Mouse (Mus musculus) MEL (cell line): ENCODE data around the gene Med11. TPM values are rescaled to one million over a fixed set of nuclear protein-coding genes. Genes with fewer than 3 reads are reported as not detected.

Source experiments
- DNase-seq: peaks from one replicate; pipeline ENCODE4 v3.0.0; 2011; ENCODE audit warnings: low read depth, low spot score
- H3K27ac ChIP-seq: 2 replicates; pipeline ENCODE4 v1.5.1; 2012; ENCODE audit warnings: low read depth, mild to moderate bottlenecking, control low read depth, low read length, moderate library complexity; ENCODE audit not compliant: control insufficient read depth
- H3K27me3 ChIP-seq, 2 experiments: fragments of 150-350 bp in 1 of 2; sonication (generic) in 1 of 2; 2 replicates each; pipeline ENCODE4 v1.6.1; 2012; ENCODE audit warnings: low read length in 2 of 2, mild to moderate bottlenecking in 2 of 2, improper control_type of control experiment in 1 of 2, moderate library complexity in 1 of 2; ENCODE audit not compliant: insufficient read depth in 2 of 2, control insufficient read depth in 1 of 2
- H3K36me3 ChIP-seq, 2 experiments: 2 replicates each; pipeline ENCODE4 v1.6.1; 2012 to 2014; ENCODE audit warnings: low read length in 2 of 2, improper control_type of control experiment in 1 of 2, inconsistent platforms in 1 of 2, mild to moderate bottlenecking in 1 of 2; ENCODE audit not compliant: insufficient read depth in 2 of 2, control insufficient read depth in 1 of 2
- H3K4me1 ChIP-seq, 2 experiments: fragments of 150-350 bp in 1 of 2; sonication (generic) in 1 of 2; 2 replicates each; pipeline ENCODE4 v1.6.1; 2012; ENCODE audit warnings: low read length in 2 of 2, improper control_type of control experiment in 1 of 2, mild to moderate bottlenecking in 1 of 2; ENCODE audit not compliant: insufficient read depth in 2 of 2, control insufficient read depth in 1 of 2
- H3K4me3 ChIP-seq, 2 experiments: fragments of 150-350 bp in 1 of 2; sonication (generic) in 1 of 2; 2 replicates each; pipeline ENCODE4 v1.5.1; 2012; ENCODE audit warnings: low read depth in 2 of 2, low read length in 2 of 2, mild to moderate bottlenecking in 2 of 2, moderate library complexity in 2 of 2, control low read depth in 1 of 2, improper control_type of control experiment in 1 of 2; ENCODE audit not compliant: control insufficient read depth in 1 of 2, insufficient read depth in 1 of 2
- H3K79me2 ChIP-seq: 2 replicates; pipeline ENCODE4 v1.6.1; 2012; ENCODE audit warnings: mild to moderate bottlenecking, low read length, moderate library complexity; ENCODE audit not compliant: control insufficient read depth, poor library complexity, insufficient read depth
- H3K9ac ChIP-seq: 2 replicates; pipeline ENCODE4 v1.6.1; 2012; ENCODE audit warnings: low read depth, mild to moderate bottlenecking, control low read depth, low read length, moderate library complexity; ENCODE audit not compliant: control insufficient read depth, poor library complexity, severe bottlenecking
- H3K9me3 ChIP-seq: fragments of 150-350 bp; sonication (generic); replicated peaks from 2 replicates; pipeline ENCODE4 v1.6.1; 2012; ENCODE audit warnings: mild to moderate bottlenecking, low read length, improper control_type of control experiment, moderate library complexity; ENCODE audit not compliant: insufficient read depth
- BHLHE40 ChIP-seq: IDR thresholded peaks from 2 replicates; pipeline ENCODE4 v1.6.1; 2012; ENCODE audit warnings: low read depth, mild to moderate bottlenecking, inconsistent platforms, low read length, improper control_type of control experiment, borderline replicate concordance
- CHD2 ChIP-seq: IDR thresholded peaks from 2 replicates; pipeline ENCODE4 v1.6.1; 2011; ENCODE audit warnings: low read length, improper control_type of control experiment
- ELF1 ChIP-seq: IDR thresholded peaks from 2 replicates; pipeline ENCODE4 v1.6.1; 2014; ENCODE audit warnings: low read depth, mild to moderate bottlenecking, inconsistent platforms, low read length, improper control_type of control experiment, moderate library complexity
- EP300 ChIP-seq, 2 experiments: IDR thresholded peaks; 2 replicates each; pipeline ENCODE4 v1.6.1; 2011; ENCODE audit warnings: improper control_type of control experiment in 2 of 2, low read length in 2 of 2, low read depth in 1 of 2, mild to moderate bottlenecking in 1 of 2
- ETS1 ChIP-seq: IDR thresholded peaks from 2 replicates; pipeline ENCODE4 v1.6.1; 2012; ENCODE audit warnings: low read depth, mild to moderate bottlenecking, inconsistent platforms, low read length, improper control_type of control experiment, moderate library complexity
- GATA1 ChIP-seq: IDR thresholded peaks from 2 replicates; pipeline ENCODE4 v1.6.1; 2011; ENCODE audit warnings: low read depth, low read length, improper control_type of control experiment
- HCFC1 ChIP-seq: IDR thresholded peaks from 2 replicates; pipeline ENCODE4 v1.6.1; 2012; ENCODE audit warnings: low read depth, mild to moderate bottlenecking, inconsistent platforms, low read length, improper control_type of control experiment, moderate library complexity
- KAT2A ChIP-seq: conservative IDR thresholded peaks from 2 replicates; pipeline ENCODE4 v1.6.1; 2012; ENCODE audit warnings: low read depth, low read length, improper control_type of control experiment, inconsistent platforms
- MAX ChIP-seq: IDR thresholded peaks from 2 replicates; pipeline ENCODE4 v1.6.1; 2011; ENCODE audit warnings: low read length, improper control_type of control experiment
- MAZ ChIP-seq: IDR thresholded peaks from 2 replicates; pipeline ENCODE4 v1.6.1; 2012; ENCODE audit warnings: low read depth, mild to moderate bottlenecking, inconsistent platforms, low read length, improper control_type of control experiment
- MXI1 ChIP-seq: IDR thresholded peaks from 2 replicates; pipeline ENCODE4 v1.6.1; 2011; ENCODE audit warnings: mild to moderate bottlenecking, low read depth, low read length, improper control_type of control experiment
- MYB ChIP-seq: IDR thresholded peaks from 2 replicates; pipeline ENCODE4 v1.6.1; 2011; ENCODE audit warnings: mild to moderate bottlenecking, low read depth, low read length, improper control_type of control experiment
- MYC ChIP-seq: IDR thresholded peaks from 2 replicates; pipeline ENCODE4 v1.6.1; 2011; ENCODE audit warnings: low read depth, mild to moderate bottlenecking, low read length, improper control_type of control experiment, moderate library complexity
- NELFE ChIP-seq: IDR thresholded peaks from 2 replicates; pipeline ENCODE4 v1.6.1; 2011; ENCODE audit warnings: low read depth, low read length, improper control_type of control experiment
- NRF1 ChIP-seq: IDR thresholded peaks from 2 replicates; pipeline ENCODE4 v1.6.1; 2014; ENCODE audit warnings: low read depth, mild to moderate bottlenecking, inconsistent platforms, low read length, improper control_type of control experiment, moderate library complexity; ENCODE audit not compliant: poor library complexity, insufficient read depth, severe bottlenecking
- POLR2A ChIP-seq, 2 experiments: IDR thresholded peaks; 2 replicates each; pipeline ENCODE4 v1.6.1; 2011 to 2012; ENCODE audit warnings: low read length in 2 of 2, mild to moderate bottlenecking in 2 of 2, control low read depth in 1 of 2, improper control_type of control experiment in 1 of 2, low read depth in 1 of 2, moderate library complexity in 1 of 2; ENCODE audit not compliant: control insufficient read depth in 1 of 2, insufficient read depth in 1 of 2, poor library complexity in 1 of 2
- RAD21 ChIP-seq: IDR thresholded peaks from 2 replicates; pipeline ENCODE4 v1.6.1; 2011; ENCODE audit warnings: mild to moderate bottlenecking, low read depth, low read length, improper control_type of control experiment
- RCOR1 ChIP-seq: IDR thresholded peaks from 2 replicates; pipeline ENCODE4 v1.6.1; 2012; ENCODE audit warnings: low read depth, mild to moderate bottlenecking, inconsistent platforms, low read length, improper control_type of control experiment
- SIN3A ChIP-seq: IDR thresholded peaks from 2 replicates; pipeline ENCODE4 v1.6.1; 2012; ENCODE audit warnings: low read length, improper control_type of control experiment, inconsistent platforms
- TBP ChIP-seq: IDR thresholded peaks from 2 replicates; pipeline ENCODE4 v1.8.0; 2011; ENCODE audit warnings: low read depth, low read length, improper control_type of control experiment
- TCF12 ChIP-seq: IDR thresholded peaks from 2 replicates; pipeline ENCODE4 v1.6.1; 2014; ENCODE audit warnings: low read depth, mild to moderate bottlenecking, inconsistent platforms, low read length, improper control_type of control experiment, moderate library complexity
- USF2 ChIP-seq, 2 experiments: IDR thresholded peaks; 2 replicates each; pipeline ENCODE4 v1.6.1; 2011 to 2012; ENCODE audit warnings: improper control_type of control experiment in 2 of 2, low read length in 2 of 2, borderline replicate concordance in 1 of 2, inconsistent platforms in 1 of 2, low read depth in 1 of 2, mild to moderate bottlenecking in 1 of 2; ENCODE audit not compliant: insufficient read depth in 1 of 2
- ZNF384 ChIP-seq: IDR thresholded peaks from 2 replicates; pipeline ENCODE4 v1.6.1; 2012; ENCODE audit warnings: low read depth, mild to moderate bottlenecking, inconsistent platforms, low read length, improper control_type of control experiment
- polyA plus RNA-seq, 2 experiments: library from polyadenylated mRNA; stranded (reverse) in 1 of 2; unstranded in 1 of 2; fragments of >175 nt in 1 of 2; fragments of >200 nt in 1 of 2; gene quantifications; 2 replicates each; pipeline versions ENCODE4 v1.2.1 to v1.2.4; 2012; ENCODE audit warnings: low replicate concordance in 2 of 2, low read depth in 1 of 2; ENCODE audit not compliant: insufficient read length in 2 of 2, insufficient read depth in 1 of 2, missing spikeins in 1 of 2
- total RNA-seq: library from RNA; depleted of rRNA; stranded (reverse); fragments of 300-350 nt; gene quantifications from 2 replicates; pipeline ENCODE4 v1.2.3, GENCODE M21; 2012

Med11 gene
- total and polyA plus RNA-seq, 3 experiments: 40.0 to 43.0 TPM; not detected in 1

DNA sequence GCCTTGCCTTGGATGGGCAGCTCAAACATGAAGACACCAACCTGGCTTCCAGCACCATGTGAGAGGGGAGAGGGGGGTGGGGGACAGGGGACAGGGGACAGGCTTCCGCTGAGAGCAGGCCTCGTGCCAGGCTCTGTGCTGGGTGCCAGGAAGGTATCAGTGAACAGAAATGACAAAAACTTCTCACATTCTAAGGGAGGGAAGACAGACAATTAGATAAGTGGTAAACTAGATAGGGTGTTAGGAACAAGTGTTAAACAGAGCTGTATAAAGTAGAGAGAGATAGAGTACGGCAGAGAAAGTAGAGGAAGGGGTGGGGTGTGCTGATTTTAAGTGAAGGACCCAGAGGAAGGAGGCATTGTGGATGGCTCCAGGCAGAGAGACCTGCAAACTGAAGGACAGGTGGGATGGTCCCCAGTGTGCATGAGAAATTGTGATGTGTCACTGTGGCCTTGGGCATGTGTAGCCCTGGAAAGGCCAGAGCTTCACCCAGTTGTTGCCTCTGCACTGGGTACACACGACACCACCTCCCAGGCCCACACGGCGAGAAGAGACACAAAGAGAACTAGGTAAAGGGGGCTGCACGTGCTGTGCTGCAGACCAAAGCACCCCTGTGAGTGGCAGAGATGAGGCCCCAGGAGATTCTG is 12.9 kb upstream of the Med11 start:
- H3K27me3 ChIP-seq: no peaks in the 10 kb centered on the region
- DNase-seq: peak; percentile 59
- H3K36me3 ChIP-seq: peaks cover 2 to 44% of the 10 kb centered on the region in 2 experiments; a peak in 3 of 4 replicates
- no peak overlapping the region for H3K4me3 ChIP-seq
- no peak overlapping the region for H3K9ac ChIP-seq
- peaks cover 13 to 48% of the 10 kb centered on the region in 2 experiments for H3K4me1 ChIP-seq
- TF ChIP-seq MYC (peak; percentile 56; the same call in 1 of the 2 replicates), POLR2A (IDR thresholded peaks at IDR 0.05; ENCODE audit: control insufficient read depth in 1 of 2, insufficient read depth in 1 of 2, low read depth in 1 of 2, low read length in 2 of 2, poor library complexity in 1 of 2) (no peak; a peak in 1 of 4 replicates), ETS1 (peak; percentile 81), ZNF384 (no peak), KAT2A (no peak), MAZ (peak; percentile 57), GATA1 (peak; percentile 85), ELF1 (peak; percentile 17; the same call in 1 of the 2 replicates), BHLHE40 (peak; percentile 64), NRF1 (no peak), TCF12 (peak; percentile 70), SIN3A (peak; percentile 65; the same call in 1 of the 2 replicates), MYB (no peak), MXI1 (peak; percentile 56; the same call in 1 of the 2 replicates), RCOR1 (peak; percentile 30; the same call in 1 of the 2 replicates), EP300 (IDR thresholded peaks at IDR 0.05; ENCODE audit: low read depth in 1 of 2, low read length in 2 of 2) (peak; percentile 58 to 63; a peak in 3 of 4 replicates), HCFC1 (0 out of 2 replicates have a peak, but pooled peaks have one; percentile 49), RAD21 (no peak), USF2 (IDR thresholded peaks at IDR 0.05; ENCODE audit: borderline replicate concordance in 1 of 2, insufficient read depth in 1 of 2, low read depth in 1 of 2, low read length in 2 of 2) (no peak), TBP (no peak), MAX (peak; percentile 58; the same call in 1 of the 2 replicates), NELFE (no peak), CHD2 (no peak; the same call in 1 of the 2 replicates)
- TF ChIP-seq, all 39 proteins: peak for 13
- H3K79me2 ChIP-seq: peaks cover 17% of the 10 kb centered on the region
- H3K27ac ChIP-seq: peak overlapping the region; percentile 58
- H3K9me3 ChIP-seq: no peaks in the 10 kb centered on the region
